Mouse (Mus musculus): Measurements from ENCODE around the gene Pskh1. TPM values are rescaled to one million over a fixed set of nuclear protein-coding genes. Genes with fewer than 3 reads are reported as not detected.

The Pskh1 gene
- 23.9 to 26.9 TPM (median 25.8 TPM) in 4 replicates for total RNA-seq (2023; ENCODE audit: inconsistent age)

GRCm38 (mm10) chr8:105900180-105900940, at the start of gene Pskh1:
Pskh1 (plus strand) TSS chr8:105900441.

GRCm38 (mm10) chr8:105853178-105853577, 47.1 kb upstream of the Pskh1 start, which contains the start of gene Cenpt:
Cenpt (minus strand) TSS chr8:105853278.

DNA sequence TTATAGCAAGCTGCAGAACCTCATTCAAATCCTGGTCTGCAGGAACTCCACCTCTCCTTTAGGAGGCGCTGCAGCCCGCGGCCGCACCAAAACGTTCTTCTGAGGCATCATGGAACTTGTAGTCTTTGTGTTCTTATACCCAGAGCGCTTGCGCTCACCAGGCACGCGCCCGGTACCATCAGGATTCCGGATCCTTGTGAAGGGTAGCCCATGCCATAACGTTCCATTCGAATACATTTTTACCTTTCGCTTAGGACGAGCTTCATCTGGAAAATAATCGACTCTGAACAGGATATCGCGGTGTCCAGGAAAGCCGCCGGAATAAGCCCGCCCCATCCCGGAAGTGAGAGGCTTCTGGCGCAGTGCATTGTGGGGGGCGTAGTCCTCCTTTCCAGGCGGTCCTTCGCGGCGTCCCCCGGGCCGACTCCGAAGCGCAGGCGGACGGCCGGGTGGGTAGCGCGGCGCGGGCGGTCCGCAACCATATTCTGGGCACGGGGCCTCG, 45.5 kb upstream of the Pskh1 start, which contains the start of gene Thap11:
Thap11 (plus strand) TSS at position 418 of the 502 bp plus-strand sequence.

DNA sequence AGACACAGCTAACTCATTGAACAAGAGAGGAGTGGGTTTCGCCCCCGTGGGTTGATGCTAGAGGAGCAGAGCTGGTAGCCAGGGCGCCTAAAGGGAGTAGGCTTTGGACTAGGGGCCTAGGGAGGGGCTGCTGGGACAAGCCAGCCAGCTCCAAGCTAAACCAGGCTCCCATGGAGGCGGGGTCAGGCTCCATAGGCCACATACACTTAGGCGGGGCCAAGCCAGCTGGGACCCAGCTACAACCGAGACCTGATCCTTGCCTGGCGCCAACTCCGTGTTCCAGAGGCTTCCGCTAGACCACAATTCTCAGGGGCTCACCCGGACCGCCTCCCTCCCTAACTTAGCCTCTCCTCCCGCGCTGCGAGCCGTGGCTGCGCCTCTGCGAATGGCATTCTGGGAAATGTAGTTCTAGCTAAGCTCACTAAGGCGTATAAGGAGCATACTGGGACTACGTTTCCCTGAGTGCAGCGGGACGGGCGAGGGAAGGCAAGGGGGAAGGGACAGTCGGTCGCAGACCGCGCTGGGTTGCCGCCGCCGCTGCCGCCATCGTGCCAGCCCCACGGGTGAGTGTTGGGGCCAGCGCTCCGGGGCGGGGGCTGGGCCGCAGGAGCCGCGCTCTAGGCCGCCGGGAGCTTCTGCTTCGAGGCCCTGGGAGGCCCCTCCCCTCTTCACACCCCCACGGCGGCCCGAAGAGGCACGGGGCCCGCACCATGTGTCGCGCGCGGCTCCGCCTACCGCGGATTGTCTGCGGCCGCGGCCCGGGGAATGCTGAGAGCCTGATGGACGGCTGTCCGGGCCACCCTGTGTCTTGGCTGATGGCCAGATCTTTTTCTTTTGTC, 39.9 kb upstream of the Pskh1 start, which contains the start of gene Nutf2:
Nutf2 (plus strand) TSS at position 438 of the 839 bp plus-strand sequence.

DNA sequence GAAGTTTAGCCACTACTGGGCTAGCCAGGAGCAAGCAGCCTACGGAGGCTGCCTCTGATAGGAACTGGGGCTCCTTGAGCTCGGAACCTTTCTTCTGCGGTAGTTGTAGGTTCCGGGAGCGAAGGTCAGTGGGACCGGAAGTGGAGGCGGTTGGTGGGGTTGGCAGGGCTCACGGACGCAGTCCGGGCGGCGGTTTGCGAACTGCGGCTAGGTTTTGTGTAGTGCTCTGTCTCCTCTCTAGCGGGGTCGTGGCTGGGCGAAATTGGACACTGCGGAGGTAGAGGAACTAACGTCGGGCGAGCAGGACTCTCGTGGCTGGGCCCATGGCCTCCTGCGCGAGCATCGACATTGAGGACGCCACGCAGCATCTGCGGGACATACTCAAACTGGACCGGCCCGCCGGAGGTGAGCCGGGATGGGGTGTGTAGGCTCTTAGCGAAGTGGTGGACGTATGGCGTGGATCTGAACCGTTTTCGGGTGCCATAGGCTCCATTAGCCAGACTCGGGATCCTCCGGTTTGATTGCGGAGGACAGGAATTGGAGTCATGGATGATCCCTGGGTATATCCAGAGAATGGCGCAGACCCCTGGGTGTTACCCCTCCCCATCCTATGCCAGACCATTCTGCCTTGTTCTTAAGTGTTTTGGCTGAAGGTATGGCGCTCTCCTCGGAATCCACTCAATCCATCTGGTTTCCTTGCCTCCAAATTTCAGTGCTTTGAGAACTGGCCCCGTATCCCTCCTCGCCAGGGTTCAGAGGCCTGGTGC, 19.3 kb upstream of the Pskh1 start, which contains the start of gene Edc4:
Edc4 (plus strand) TSS at position 128 of the 767 bp plus-strand sequence.

DNA sequence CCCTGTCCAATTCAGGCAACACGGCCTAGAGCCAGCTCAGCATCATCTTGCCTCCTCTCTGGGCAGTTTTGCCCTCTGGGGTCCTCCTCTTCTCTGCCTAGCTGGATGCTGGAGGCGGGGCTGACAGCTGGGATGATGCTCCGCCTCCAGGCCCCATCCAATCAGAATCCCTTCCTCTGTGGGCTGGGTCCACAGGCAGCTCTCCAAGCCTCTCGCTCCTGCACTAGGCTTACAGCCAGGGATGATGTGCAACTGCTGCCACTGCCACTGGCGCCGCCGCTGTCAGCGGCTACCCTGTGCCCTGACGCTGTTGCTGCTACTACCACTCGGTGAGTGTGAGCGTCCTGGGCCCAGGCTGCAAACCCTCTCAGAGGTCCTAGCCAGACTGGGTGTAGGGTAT, 6.9 kb upstream of the Pskh1 start, which contains the start of gene Nrn1l:
Nrn1l (plus strand) TSS at position 229 of the 400 bp plus-strand sequence.

GRCm38 (mm10) chr8:105933762-105934161, 33.5 kb downstream of the Pskh1 start, which contains the start of gene Ctrl:
Ctrl (minus strand) TSS chr8:105933862.

GRCm38 (mm10) chr8:105938306-105938669, 38.0 kb downstream of the Pskh1 start, which contains the start of gene Psmb10:
Psmb10 (minus strand) TSS chr8:105938444.

DNA sequence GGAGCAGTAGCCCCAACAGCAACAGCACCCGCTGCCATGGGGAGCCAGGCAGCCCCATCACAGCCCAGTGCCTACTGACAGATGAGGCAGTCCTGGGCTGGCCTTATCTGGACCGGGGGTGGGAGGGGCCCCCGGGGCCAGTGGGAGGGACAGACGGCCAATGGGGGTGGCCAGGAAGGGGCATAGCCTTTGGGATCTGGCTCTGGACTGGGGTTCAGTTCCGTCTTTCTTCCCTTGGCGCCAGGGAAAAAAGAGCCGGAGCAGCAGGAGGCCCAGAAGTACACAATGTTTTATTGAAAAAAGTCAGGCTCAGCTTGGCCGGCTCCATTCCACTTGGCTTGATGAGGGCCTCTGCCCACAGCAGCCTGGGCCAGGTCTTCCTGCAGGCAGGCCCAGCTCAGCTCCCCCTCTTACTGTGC, 43.1 kb downstream of the Pskh1 start, which contains the start of gene Lcat:
Lcat (minus strand) TSS at position 62 of the 419 bp plus-strand sequence.

GRCm38 (mm10) chr8:105965905-105966341, 65.7 kb downstream of the Pskh1 start, which contains the start of gene Slc12a4:
Slc12a4 (minus strand) TSS chr8:105966097.

GRCm38 (mm10) chr8:105979325-105979724, 79.1 kb downstream of the Pskh1 start, which contains the start of gene Dpep3:
Dpep3 (minus strand) TSS chr8:105979429.

Other genes with a start within 250 kb of the Pskh1 start
- 151 to 166 TPM (median 159 TPM) in 4 replicates for gene Carmil2, start 214.2 kb upstream of the Pskh1 start, total RNA-seq (2023; ENCODE audit: inconsistent age)
- gene Acd, start 199.3 kb upstream of the Pskh1 start, total RNA-seq (2023; ENCODE audit: inconsistent age), result 95.0 to 102 TPM (median 100 TPM) in 4 replicates
- 13.5 to 18.8 TPM (median 16.4 TPM) in 4 replicates for gene Pard6a, start 199.3 kb upstream of the Pskh1 start, total RNA-seq (2023; ENCODE audit: inconsistent age)
- gene 4933405L10Rik, start 192.8 kb upstream of the Pskh1 start, total RNA-seq (2023; ENCODE audit: inconsistent age), result not detected in 4 replicates
- 2.8 to 3.9 TPM (median 3.5 TPM) in 4 replicates for gene Enkd1, start 192.2 kb upstream of the Pskh1 start, total RNA-seq (2023; ENCODE audit: inconsistent age)
- gene Gfod2, start 141.8 kb upstream of the Pskh1 start, total RNA-seq (2023; ENCODE audit: inconsistent age), result 0.80 to 3.7 TPM (median 2.0 TPM) in 4 replicates
- 33.7 to 40.7 TPM (median 34.1 TPM) in 4 replicates for gene Ranbp10, start 73.1 kb upstream of the Pskh1 start, total RNA-seq (2023; ENCODE audit: inconsistent age)
- gene Tsnaxip1, start 72.7 kb upstream of the Pskh1 start, total RNA-seq (2023; ENCODE audit: inconsistent age), result 1.1 to 1.6 TPM (median 1.3 TPM) in 3 of 4 replicates, not detected in the other
- 16.0 to 21.7 TPM (median 18.8 TPM) in 4 replicates for gene Cenpt, start 47.2 kb upstream of the Pskh1 start, total RNA-seq (2023; ENCODE audit: inconsistent age)
- 14.8 to 18.3 TPM (median 15.5 TPM) in 4 replicates for gene Thap11, start 45.3 kb upstream of the Pskh1 start, total RNA-seq (2023; ENCODE audit: inconsistent age)
- 3.8 to 36.5 TPM (median 24.9 TPM) in 4 replicates for gene Nutf2, start 39.9 kb upstream of the Pskh1 start, total RNA-seq (2023; ENCODE audit: inconsistent age)
- gene Edc4, start 19.6 kb upstream of the Pskh1 start, total RNA-seq (2023; ENCODE audit: inconsistent age), result 74.7 to 93.2 TPM (median 78.6 TPM) in 4 replicates
- gene Nrn1l, start 6.9 kb upstream of the Pskh1 start, total RNA-seq (2023; ENCODE audit: inconsistent age), result 0.97 to 2.0 TPM (median 1.5 TPM) in 4 replicates
- gene Ctrl, start 33.4 kb downstream of the Pskh1 start, total RNA-seq (2023; ENCODE audit: inconsistent age), result 2.1 to 5.5 TPM (median 3.4 TPM) in 4 replicates
- 123 to 171 TPM (median 149 TPM) in 4 replicates for gene Psmb10, start 38.0 kb downstream of the Pskh1 start, total RNA-seq (2023; ENCODE audit: inconsistent age)
- gene Lcat, start 42.9 kb downstream of the Pskh1 start, total RNA-seq (2023; ENCODE audit: inconsistent age), result 0.39 to 0.51 TPM in 2 of 4 replicates, not detected in the others
- gene Slc12a4, start 65.7 kb downstream of the Pskh1 start, total RNA-seq (2023; ENCODE audit: inconsistent age), result 10.4 to 17.1 TPM (median 12.3 TPM) in 4 replicates
- gene Dpep3, start 79.0 kb downstream of the Pskh1 start, total RNA-seq (2023; ENCODE audit: inconsistent age), result not detected in 4 replicates
- gene Dus2, start 90.9 kb downstream of the Pskh1 start, total RNA-seq (2023; ENCODE audit: inconsistent age), result 30.7 to 40.1 TPM (median 34.2 TPM) in 4 replicates
- gene Dpep2nb, start 105.5 kb downstream of the Pskh1 start, total RNA-seq (2023; ENCODE audit: inconsistent age), result not detected in 4 replicates
- gene Ddx28, start 111.4 kb downstream of the Pskh1 start, total RNA-seq (2023; ENCODE audit: inconsistent age), result 7.0 to 8.3 TPM (median 7.8 TPM) in 4 replicates
- 166 to 190 TPM (median 187 TPM) in 4 replicates for gene Nfatc3, start 158.4 kb downstream of the Pskh1 start, total RNA-seq (2023; ENCODE audit: inconsistent age)
- not detected in 4 replicates for gene Esrp2, start 236.5 kb downstream of the Pskh1 start, total RNA-seq (2023; ENCODE audit: inconsistent age)
- gene Pla2g15, start 250.0 kb downstream of the Pskh1 start, total RNA-seq (2023; ENCODE audit: inconsistent age), result 8.8 to 11.3 TPM (median 9.7 TPM) in 4 replicates